Mouse (Mus musculus): Measurements from ENCODE around the gene Zfp524. TPM values are rescaled to one million over a fixed set of nuclear protein-coding genes. Genes with fewer than 3 reads are reported as not detected.

The Zfp524 gene
- total and polyA plus RNA-seq, 3 experiments, result 8.9 to 37.2 (median 11.4) TPM

DNA sequence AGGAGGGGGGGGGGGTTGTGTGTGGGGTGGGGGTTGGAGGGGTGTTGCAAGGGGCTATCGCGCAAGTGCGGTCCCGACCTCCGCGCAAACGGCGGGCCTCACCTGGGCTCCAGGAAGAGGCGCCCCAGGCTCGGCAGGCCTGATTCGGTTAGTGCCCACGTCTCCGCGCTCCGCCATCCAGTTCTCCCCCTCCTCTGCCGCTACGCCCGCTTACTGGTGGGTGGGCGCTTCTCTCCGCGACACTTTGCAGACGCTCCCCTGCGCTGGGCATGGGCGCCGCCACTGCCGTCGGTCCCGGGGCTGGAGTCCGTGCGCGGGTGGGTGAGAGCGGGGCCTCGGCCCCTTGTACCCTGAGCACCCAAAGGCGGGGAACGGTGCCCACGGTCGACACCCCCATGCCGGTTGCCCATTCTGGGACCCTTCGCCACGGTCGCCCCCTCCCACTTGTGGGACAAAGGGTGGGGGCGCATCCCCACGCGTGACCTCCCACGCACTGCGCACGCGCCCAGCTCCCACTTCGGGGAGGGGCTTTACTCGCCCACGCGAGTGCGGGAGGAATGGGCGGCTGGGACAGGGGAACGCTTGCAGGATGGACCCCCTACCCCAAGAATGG, 42.5 kb downstream of the Zfp524 start:
- Histone ChIP-seq H3K4me3 (ENCODE audit: low read depth, low read length) (no peak overlapping the region), H3K9me3 (replicated peaks) (peaks cover 4% of the 10 kb centered on the region; the same call in 1 of the 2 replicates), H3K4me1 (ENCODE audit: insufficient read depth, low read depth, low read length) (peaks cover 21% of the 10 kb centered on the region), H3K27me3 (ENCODE audit: insufficient read depth, low read length) (peaks cover 59% of the 10 kb centered on the region), H3K36me3 (replicated peaks) (peaks cover 5% of the 10 kb centered on the region)
- DNase-seq (ENCODE audit: low spot score) (no peak), ATAC-seq (ENCODE audit: extremely low read depth, insufficient number of reproducible peaks, low FRiP score, poor library complexity, severe bottlenecking) (no peak)
- TF ChIP-seq GATA1 (IDR thresholded peaks at IDR 0.05; ENCODE audit: borderline replicate concordance, low read length) (no peak), POLR2AphosphoS5 (IDR thresholded peaks at IDR 0.05; ENCODE audit: insufficient replicate concordance, low read depth, low read length) (no peak), GATA2 (IDR thresholded peaks at IDR 0.05; ENCODE audit: borderline replicate concordance, low read depth, low read length) (no peak), TAL1 (conservative IDR thresholded peaks at IDR 0.05; ENCODE audit: low read depth, low read length) (no peak), CTCF (IDR thresholded peaks at IDR 0.05; ENCODE audit: low read depth, low read length) (no peak)

DNA sequence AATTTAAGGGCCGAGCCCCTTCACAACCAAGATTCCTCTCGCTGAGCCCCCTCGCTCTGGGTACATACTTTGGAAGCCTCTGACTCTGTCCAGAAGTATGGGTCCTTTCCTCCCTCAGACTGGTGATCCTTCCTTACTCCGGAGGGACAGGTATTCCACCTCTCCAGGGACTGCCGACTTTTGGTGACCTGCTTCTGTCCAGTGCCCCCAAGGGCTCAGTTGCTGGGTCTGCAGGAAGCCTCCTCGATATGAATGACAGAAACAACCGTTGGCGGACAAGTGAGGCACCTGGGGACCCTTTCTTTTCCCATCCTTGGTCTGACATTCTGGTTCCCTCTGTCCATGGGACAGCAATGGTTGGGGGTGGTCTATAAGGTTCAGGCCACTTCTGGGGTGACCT, 43.2 kb downstream of the Zfp524 start:
- TF ChIP-seq GATA1 (IDR thresholded peaks at IDR 0.05; ENCODE audit: borderline replicate concordance, low read length) (no peak), GATA2 (IDR thresholded peaks at IDR 0.05; ENCODE audit: borderline replicate concordance, low read depth, low read length) (no peak), CTCF (IDR thresholded peaks at IDR 0.05; ENCODE audit: low read depth, low read length) (no peak), TAL1 (conservative IDR thresholded peaks at IDR 0.05; ENCODE audit: low read depth, low read length) (no peak), POLR2AphosphoS5 (IDR thresholded peaks at IDR 0.05; ENCODE audit: insufficient replicate concordance, low read depth, low read length) (no peak)
- DNase-seq (ENCODE audit: low spot score), result no peak
- H3K36me3 ChIP-seq (replicated peaks), result peaks cover 5% of the 10 kb centered on the region
- no peak for ATAC-seq (ENCODE audit: extremely low read depth, insufficient number of reproducible peaks, low FRiP score, poor library complexity, severe bottlenecking)
- peaks cover 53% of the 10 kb centered on the region for H3K27me3 ChIP-seq (ENCODE audit: insufficient read depth, low read length)
- H3K4me3 ChIP-seq (ENCODE audit: low read depth, low read length), result no peak overlapping the region
- peaks cover 4% of the 10 kb centered on the region; the same call in 1 of the 2 replicates for H3K9me3 ChIP-seq (replicated peaks)
- peaks cover 19% of the 10 kb centered on the region for H3K4me1 ChIP-seq (ENCODE audit: insufficient read depth, low read depth, low read length)

DNA sequence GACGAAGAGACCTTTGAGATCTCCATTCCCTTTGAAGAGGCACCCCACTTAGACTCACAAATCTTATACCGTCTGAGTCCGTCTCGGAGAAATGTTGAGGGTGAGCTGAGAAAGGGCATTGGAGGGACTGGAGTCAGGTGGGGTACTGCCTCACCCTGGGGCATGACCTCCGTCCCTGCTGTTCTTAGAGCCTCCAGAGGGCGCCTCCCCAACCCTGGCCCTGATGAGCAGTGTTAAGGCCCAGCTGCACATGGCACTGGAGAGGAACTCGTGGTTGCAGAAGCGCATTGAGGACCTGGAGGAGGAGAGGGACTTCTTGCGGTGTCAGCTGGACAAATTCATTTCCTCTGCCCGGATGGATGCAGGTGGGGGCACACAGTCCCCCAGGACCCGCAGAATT, 43.6 kb downstream of the Zfp524 start:
- DNase-seq (ENCODE audit: low spot score), result no peak
- ATAC-seq (ENCODE audit: extremely low read depth, insufficient number of reproducible peaks, low FRiP score, poor library complexity, severe bottlenecking), result no peak
- peaks cover 5% of the 10 kb centered on the region for H3K36me3 ChIP-seq (replicated peaks)
- H3K4me1 ChIP-seq (ENCODE audit: insufficient read depth, low read depth, low read length), result peaks cover 19% of the 10 kb centered on the region
- TF ChIP-seq GATA1 (IDR thresholded peaks at IDR 0.05; ENCODE audit: borderline replicate concordance, low read length), result no peak
- no peak for TF ChIP-seq POLR2AphosphoS5 (IDR thresholded peaks at IDR 0.05; ENCODE audit: insufficient replicate concordance, low read depth, low read length)
- no peak for TF ChIP-seq GATA2 (IDR thresholded peaks at IDR 0.05; ENCODE audit: borderline replicate concordance, low read depth, low read length)
- no peak for TF ChIP-seq CTCF (IDR thresholded peaks at IDR 0.05; ENCODE audit: low read depth, low read length)
- TF ChIP-seq TAL1 (conservative IDR thresholded peaks at IDR 0.05; ENCODE audit: low read depth, low read length), result no peak
- H3K9me3 ChIP-seq (replicated peaks), result peaks cover 4% of the 10 kb centered on the region; the same call in 1 of the 2 replicates
- no peak overlapping the region for H3K4me3 ChIP-seq (ENCODE audit: low read depth, low read length)
- H3K27me3 ChIP-seq (ENCODE audit: insufficient read depth, low read length), result peaks cover 49% of the 10 kb centered on the region

DNA sequence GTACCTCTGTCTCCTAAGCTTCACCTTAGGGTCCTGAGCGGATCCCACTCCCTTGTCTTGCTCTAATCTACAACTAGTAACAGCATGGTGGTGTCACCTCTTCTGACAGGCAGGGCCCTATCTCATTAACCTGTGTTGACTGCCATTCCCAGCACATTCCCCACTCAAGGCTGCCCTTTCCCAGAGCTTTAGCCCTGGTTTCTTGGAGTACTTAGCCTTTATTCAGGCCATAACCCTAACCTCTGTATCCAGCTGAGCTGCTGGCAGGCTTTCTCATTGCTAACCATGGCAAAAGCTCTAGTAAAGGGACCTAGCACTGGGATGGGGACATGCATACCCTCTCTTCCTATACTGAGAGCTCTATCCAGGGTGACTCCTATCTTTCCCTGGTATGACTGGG, 44.4 kb downstream of the Zfp524 start:
- Histone ChIP-seq H3K36me3 (replicated peaks) (peaks cover 5% of the 10 kb centered on the region), H3K4me1 (ENCODE audit: insufficient read depth, low read depth, low read length) (peaks cover 19% of the 10 kb centered on the region), H3K4me3 (ENCODE audit: low read depth, low read length) (no peak overlapping the region), H3K27me3 (ENCODE audit: insufficient read depth, low read length) (peaks cover 41% of the 10 kb centered on the region), H3K9me3 (replicated peaks) (no peaks in the 10 kb centered on the region)
- no peak for DNase-seq (ENCODE audit: low spot score)
- ATAC-seq (ENCODE audit: extremely low read depth, insufficient number of reproducible peaks, low FRiP score, poor library complexity, severe bottlenecking), result no peak
- TF ChIP-seq POLR2AphosphoS5 (IDR thresholded peaks at IDR 0.05; ENCODE audit: insufficient replicate concordance, low read depth, low read length) (no peak), TAL1 (conservative IDR thresholded peaks at IDR 0.05; ENCODE audit: low read depth, low read length) (no peak), CTCF (IDR thresholded peaks at IDR 0.05; ENCODE audit: low read depth, low read length) (no peak), GATA1 (IDR thresholded peaks at IDR 0.05; ENCODE audit: borderline replicate concordance, low read length) (no peak), GATA2 (IDR thresholded peaks at IDR 0.05; ENCODE audit: borderline replicate concordance, low read depth, low read length) (no peak)

DNA sequence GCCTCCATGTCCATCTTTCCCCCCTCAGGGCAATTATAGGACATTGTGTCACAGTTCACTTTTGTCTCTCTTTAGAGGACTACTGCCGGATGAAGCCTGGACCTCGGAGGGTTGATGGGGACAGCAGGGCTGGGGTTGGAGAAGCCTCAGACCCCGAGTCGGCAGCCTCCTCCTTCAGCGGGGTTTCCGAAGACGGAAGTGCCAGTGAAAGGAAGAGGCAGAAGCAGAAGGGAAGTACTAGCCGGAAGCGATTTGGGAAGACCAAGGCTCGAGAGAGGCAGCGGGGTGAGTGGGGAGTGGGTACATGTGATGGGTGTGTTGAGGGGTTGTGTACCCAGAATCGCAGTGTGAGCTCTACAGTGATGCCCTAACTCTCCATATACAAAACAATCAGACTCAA, 45.2 kb downstream of the Zfp524 start:
- no peak for ATAC-seq (ENCODE audit: extremely low read depth, insufficient number of reproducible peaks, low FRiP score, poor library complexity, severe bottlenecking)
- Histone ChIP-seq H3K27me3 (ENCODE audit: insufficient read depth, low read length) (peaks cover 33% of the 10 kb centered on the region), H3K4me3 (ENCODE audit: low read depth, low read length) (no peak overlapping the region)

DNA sequence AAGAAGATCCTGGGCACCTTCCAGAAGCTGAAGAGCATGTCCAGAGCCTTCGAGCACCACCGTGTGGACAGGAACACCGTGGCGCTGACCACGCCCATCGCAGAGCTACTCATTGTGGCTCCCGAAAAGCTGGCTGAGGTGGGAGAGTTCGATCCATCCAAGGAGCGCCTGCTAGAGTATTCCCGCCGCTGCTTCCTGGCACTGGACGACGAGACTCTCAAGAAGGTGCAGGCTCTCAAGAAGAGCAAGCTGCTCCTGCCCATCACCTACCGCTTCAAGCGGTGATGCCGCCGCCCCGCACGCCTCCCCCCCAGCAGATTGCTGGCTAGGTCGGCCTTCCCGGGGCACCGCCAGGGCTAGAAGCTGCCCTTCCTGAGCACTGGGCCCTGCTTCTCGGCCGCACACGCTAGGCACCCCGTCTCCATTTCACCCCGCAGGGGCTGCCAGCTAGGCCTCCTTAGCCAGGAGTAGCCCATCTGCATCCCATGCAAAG, 46.1 kb downstream of the Zfp524 start:
- H3K9me3 ChIP-seq (replicated peaks), result no peaks in the 10 kb centered on the region
- peaks cover 31% of the 10 kb centered on the region for H3K4me1 ChIP-seq (ENCODE audit: insufficient read depth, low read depth, low read length)
- ATAC-seq (ENCODE audit: extremely low read depth, insufficient number of reproducible peaks, low FRiP score, poor library complexity, severe bottlenecking), result peak; percentile 23; the same call in 1 of the 2 replicates
- H3K4me3 ChIP-seq (ENCODE audit: low read depth, low read length), result peak overlapping the region; percentile 74
- peaks cover 14% of the 10 kb centered on the region for H3K36me3 ChIP-seq (replicated peaks)
- peak; percentile 71 for DNase-seq (ENCODE audit: low spot score)
- H3K27me3 ChIP-seq (ENCODE audit: insufficient read depth, low read length), result peaks cover 26% of the 10 kb centered on the region
- no peak for TF ChIP-seq GATA2 (IDR thresholded peaks at IDR 0.05; ENCODE audit: borderline replicate concordance, low read depth, low read length)
- 0 out of 2 replicates have a peak, but pooled peaks have one; percentile 13 for TF ChIP-seq CTCF (IDR thresholded peaks at IDR 0.05; ENCODE audit: low read depth, low read length)

More for the DNA sequence above, 45.2 kb downstream of the Zfp524 start:
- no peak for DNase-seq (ENCODE audit: low spot score)
- TF ChIP-seq TAL1 (conservative IDR thresholded peaks at IDR 0.05; ENCODE audit: low read depth, low read length), result no peak
- no peak for TF ChIP-seq GATA1 (IDR thresholded peaks at IDR 0.05; ENCODE audit: borderline replicate concordance, low read length)
- TF ChIP-seq GATA2 (IDR thresholded peaks at IDR 0.05; ENCODE audit: borderline replicate concordance, low read depth, low read length), result no peak
- TF ChIP-seq POLR2AphosphoS5 (IDR thresholded peaks at IDR 0.05; ENCODE audit: insufficient replicate concordance, low read depth, low read length), result no peak
- no peak for TF ChIP-seq CTCF (IDR thresholded peaks at IDR 0.05; ENCODE audit: low read depth, low read length)
- Histone ChIP-seq H3K36me3 (replicated peaks) (peaks cover 9% of the 10 kb centered on the region), H3K4me1 (ENCODE audit: insufficient read depth, low read depth, low read length) (peaks cover 25% of the 10 kb centered on the region), H3K9me3 (replicated peaks) (no peaks in the 10 kb centered on the region)
